Mouse (Mus musculus): ENCODE data around the gene Tnfrsf11a.

Tnfrsf11a gene

DNA sequence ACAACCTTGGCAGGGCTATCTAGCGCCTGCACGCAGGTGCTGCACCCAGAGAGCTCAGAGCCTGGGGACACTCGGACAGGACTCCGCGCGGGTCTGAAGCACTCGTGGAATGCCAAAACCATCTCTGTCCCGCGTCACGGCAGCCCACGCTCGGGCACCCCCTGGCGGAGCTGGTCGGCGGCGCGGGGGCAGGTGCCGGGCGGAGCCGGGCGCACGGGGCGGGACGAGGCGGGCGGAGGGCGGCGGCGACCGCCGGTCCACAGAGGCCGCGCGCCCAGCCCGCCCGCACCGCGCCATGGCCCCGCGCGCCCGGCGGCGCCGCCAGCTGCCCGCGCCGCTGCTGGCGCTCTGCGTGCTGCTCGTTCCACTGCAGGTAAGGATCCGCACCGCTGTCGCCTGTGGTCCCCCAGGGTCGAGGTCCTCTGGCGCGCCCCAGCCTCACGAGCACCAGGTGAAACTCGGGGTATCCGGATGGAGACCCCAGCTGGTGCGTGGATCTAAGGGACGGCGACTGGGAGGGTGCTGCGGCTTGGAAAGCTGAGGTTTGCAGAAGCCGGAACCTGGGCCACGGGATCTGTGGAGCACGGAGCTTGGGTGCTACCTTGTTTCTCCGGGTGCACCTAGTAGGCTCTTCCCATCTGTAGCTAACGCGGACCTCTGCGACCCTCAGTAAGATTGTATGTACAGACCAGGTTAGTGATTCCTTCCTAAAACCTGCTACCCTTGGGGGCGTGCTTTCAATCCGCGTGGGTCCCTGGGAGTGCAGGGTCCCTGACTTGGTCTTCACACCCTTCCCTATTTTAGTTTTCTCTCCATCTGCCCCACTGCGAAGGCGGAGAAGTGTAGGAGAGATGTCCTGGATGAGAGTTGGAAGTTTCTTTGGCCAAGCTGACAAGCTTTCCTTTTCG is at the start of gene Tnfrsf11a:
Gene Tnfrsf11a (plus strand): TSS at position 262 of the 908 bp plus-strand sequence.
- 2% methylated on average over 77 of the region's 77 CpGs for WGBS

DNA sequence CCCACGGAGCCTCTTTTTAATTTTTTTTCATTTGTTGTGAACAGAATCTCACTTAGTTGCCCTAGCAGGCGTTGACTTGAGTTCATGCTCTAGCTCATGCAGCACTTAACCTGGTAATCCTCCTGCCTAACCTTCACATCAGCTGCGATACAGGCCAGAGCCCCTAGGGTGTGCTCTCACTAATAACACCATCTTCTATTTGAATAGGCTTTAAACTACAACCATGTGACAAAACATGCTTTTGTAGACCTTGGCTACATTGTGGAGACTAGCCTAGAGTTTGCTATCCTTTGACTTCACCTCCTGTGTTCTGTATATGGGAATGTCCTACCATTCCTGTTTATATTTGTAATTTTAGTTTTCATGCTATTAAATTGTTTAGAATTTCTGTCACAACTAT is 45.2 kb upstream of the Tnfrsf11a start:
- WGBS = 79% methylated on average over 3 of the region's 3 CpGs

DNA sequence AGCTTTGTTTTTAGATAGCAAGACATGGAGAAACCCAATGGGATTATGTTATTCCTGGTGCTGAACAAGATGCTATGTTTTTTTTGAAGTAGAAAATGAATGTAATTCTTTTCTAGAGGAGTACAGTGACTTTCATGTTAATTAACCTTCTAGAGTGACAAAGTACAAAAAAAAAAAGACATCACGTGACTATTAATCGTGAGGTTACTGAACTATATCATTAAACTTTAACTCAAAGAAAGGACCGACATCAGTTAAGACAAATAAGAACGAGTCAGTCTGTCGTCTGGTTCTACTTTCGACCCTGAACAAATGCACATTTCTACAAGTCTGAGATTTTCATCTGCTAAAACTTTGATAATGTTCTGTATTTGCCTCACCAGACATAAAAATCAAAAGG is 42.2 kb upstream of the Tnfrsf11a start:
- WGBS = 90% methylated on average over 6 of the region's 6 CpGs

DNA sequence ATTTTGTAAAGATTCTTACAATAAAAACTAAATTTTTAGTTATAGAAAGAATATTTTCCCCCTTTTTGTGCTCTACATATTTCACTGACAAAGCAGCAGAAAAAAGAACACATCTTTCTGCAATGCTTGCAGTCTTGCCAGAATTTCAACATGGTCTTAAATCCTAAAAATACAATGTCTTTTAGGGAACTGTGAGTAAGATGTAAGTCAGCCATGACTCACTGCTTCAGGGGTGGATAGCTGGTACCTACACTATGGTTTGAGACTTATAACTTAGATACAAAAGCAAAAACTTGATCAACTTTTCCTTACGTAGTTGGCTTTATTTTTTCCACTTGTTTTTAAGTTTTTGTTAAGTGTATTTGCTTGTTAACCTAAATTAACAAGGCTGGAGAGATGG is 38.0 kb upstream of the Tnfrsf11a start:
- WGBS = 56% methylated on average over 1 of the region's 1 CpGs

DNA sequence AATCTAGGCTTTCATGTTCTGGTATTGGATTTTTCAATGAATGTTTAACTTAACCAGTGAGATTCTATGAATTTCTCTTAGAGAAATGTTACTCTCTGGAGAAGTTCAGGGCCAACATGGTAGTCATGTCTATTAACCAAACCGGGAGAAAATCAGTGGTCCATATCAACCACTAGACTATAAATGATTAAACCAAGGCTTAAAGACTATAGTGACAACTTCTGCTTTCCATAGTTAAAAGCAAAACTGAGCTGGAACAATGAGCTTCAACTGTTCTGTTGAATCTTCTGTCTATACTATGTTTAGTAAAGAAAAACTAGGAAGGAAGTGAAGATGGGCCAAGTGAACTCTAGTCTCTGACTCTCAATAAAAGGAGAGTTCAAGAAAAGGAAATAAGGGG is 34.1 kb upstream of the Tnfrsf11a start:
- WGBS = 92% methylated on average over 1 of the region's 1 CpGs

DNA sequence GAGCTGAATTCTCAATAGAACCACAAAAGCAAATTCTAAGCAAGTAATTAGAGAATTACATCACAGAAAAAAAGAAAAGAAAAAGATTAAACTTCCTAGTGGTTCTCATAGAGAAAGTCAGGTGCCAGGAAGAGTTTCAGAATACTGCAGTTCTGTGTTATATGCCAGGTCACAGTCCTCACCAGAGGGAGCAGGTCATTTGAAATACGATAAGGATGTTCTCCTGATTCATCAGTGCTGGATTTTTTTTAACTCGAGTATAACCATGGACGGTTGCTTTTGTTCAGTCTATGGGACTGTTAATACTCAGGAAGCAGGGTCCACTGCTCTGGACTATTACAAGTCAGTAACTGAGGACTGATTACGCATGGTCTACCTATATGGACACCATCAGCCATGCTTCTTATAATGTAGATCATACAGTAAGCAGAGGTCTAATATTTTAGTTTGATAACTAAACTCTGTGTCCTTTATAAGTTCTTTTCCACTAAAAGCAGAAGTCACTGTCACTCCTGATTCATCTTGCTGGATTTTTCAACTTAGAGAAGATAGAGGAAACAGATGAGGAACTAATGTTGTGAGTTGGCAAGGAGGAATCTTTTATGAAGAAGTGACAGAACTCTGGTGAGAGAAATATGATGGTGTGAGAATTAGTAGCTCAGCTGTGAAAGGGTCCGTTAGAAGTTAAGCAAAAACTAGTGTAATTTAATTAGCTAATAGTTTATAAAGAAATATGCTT is 33.5 kb upstream of the Tnfrsf11a start:
- 84% methylated on average over 5 of the region's 5 CpGs for WGBS

DNA sequence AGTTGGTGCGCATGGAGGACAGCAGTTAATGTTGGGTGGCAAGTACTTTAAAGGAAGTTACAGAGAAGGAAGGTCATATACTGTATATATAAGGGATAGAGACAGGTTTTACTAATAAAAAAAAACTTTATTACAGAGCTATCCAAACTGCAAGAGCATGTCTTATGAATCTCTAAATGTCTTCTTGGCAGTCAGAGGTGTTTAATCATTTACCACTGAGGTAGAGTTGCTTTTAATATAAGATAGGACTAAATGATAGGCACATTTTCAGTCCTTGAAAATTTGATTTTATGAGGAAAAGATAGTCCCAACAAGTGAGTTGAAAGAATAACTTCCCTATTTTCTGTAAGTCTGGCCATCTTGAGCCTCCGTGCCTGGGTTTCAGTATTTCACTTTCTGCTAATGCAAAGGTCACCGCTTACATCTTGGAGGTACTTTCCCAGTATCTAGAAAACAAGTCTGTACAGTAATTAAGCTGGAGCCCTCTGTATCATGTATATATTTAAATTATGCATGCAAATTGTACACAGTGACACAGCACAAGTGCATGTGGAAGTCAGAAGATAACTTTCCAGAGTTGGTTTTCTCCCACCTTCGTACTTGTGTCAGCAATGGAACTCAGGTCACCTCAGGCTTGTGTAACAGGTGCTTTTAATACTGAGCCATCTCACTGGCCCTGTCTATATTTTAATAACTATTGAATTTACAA is 32.3 kb upstream of the Tnfrsf11a start:
- WGBS = 94% methylated on average over 4 of the region's 4 CpGs

DNA sequence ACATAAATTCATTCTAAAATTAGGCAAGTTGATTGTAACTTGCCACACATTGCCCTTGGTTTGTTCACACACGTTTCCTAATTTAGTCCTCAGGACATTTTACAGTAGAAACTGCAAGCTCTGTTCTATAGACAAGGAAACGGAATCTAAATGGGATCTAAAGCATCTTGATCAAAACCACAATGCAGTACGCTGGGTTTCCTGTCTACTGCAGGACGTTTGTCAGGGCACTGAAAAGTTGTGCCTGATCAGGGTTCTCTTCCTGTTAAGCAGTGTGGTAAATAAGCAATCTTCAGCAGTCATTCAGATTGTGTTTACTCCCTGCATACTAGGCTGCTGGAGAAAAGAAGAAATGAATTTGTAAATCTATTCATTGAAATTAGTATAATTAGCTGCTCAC is 28.3 kb upstream of the Tnfrsf11a start:
- 67% methylated on average over 4 of the region's 4 CpGs for WGBS

DNA sequence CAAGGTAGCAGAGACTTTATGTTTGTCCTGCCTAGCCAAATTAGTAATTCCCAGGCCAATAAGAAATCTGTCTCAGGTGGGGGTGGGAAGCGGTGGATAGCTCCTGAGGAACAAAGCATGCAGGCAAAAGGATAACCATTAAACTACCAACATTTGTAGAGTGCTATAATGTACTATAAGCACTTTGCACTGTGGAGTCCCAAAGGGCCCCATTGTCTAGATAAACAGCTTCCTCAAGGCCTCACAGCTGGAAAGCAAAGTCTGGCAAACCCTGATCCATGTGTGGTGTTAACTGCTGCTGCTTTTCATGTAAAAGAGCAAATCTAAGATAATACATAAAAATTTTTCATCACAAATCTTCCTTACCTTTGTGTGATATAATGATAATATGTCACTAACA is 27.6 kb upstream of the Tnfrsf11a start:
- WGBS = 100% methylated on average over 1 of the region's 1 CpGs

DNA sequence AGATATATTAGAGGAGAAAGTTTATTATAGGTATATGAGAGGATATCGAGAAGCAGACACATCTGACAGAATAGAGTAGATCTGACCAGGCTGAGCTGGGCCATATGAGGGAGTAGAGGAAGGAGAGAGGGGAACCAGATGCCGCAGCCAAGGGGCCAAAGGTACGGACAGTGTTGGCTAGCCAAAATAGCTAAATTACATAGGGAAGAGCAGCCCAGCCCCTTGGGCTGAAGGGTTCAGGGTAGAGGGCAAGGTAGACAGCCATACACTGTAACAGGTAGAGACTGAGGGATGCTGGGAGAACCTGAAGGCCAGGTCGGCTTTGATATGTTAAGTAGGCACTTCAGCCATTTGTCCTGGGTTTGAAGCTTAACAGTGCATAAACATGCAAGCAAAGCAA is 21.7 kb upstream of the Tnfrsf11a start:
- 92% methylated on average over 4 of the region's 4 CpGs for WGBS

DNA sequence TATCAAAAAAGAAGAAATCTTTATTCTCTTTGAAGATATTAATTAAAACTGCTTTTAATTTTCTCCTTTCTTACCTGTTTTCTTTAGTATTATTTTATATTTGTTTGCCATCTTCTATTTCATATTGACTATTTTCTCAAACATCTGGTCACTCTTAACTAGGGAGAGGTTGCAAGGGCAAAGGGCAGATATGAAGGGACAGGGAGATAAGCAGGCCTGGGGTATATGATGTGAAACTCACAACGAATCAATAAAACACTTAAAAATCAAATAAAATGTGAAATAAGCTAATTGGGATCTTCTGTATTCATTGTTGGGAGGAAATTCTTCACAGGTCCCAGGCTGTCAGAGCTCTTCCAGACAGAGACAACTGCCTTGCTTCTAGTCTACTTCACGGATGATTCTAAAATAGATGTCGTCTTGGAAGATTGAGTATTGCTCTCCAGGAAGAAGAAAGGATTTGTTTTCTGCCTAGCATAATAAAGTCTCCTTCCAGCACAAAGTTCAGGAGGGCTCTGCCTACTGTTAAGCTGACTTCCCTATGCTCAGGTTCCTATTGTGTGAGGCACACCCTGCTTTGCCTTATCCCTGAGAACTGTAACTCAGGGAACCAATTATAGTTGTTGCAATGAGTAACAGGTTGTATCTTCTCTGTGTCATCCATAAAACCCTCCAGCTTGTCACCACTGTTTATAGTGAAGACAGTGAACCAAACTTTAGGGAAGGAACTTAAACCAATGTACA is 20.9 kb upstream of the Tnfrsf11a start:
- WGBS = 66% methylated on average over 3 of the region's 3 CpGs

DNA sequence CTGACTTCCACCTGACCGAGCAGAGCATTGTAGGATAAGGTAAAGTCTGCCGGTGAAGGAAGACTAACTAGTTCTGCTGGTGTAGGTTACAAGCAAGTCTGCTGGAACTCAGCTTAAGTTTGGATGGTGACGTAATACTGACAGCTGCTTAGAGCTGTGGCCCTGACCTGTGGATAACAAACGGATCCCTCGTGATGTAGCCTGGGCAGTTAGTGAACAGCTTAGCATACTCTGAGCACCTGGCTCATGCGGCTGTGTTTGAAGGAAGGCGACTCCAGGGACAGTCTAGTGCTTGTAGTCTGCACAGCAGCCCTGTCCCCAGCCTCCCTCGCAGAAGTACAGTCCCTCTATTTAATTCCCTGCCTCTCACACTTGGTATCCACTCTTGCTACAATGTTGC is 14.9 kb upstream of the Tnfrsf11a start:
- 72% methylated on average over 8 of the region's 8 CpGs for WGBS

DNA sequence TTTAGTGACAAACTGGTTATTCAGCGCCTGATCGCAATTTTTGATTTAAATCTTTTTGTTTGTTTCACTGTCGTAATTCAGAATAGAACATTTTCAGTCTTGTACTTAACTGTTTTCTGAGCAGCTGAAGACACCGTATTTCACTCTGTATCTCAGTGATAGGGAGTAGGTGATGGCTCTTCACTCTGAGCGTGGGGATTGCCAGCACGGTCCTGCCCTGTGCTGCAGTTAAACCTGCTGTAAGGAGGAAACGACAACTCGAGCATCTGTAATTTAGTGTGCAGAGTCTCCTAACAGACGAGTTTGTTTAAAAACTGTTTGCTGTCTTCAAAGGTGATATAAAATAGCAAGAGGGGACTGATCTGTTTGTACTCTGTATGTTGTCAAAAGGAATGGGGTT is 14.4 kb upstream of the Tnfrsf11a start:
- WGBS = 88% methylated on average over 9 of the region's 9 CpGs

DNA sequence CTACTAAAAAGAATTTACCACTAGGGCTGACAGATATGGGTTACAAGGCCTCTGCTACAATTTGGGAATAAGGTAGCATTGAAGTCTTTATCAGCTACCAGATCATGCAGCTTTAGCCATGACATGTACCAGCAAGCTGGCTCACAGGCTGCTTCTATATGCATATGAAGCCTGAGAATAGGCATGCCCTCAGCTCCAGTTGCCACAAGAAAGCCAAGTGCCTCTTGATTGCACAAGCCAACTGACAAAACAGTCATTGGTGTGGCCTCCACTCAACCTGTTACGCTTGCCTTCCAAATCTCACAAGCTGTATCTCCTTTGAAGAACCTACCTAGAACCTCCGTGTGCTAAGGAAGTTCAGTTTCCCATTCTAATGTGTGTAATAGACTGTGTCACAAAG is 12.1 kb upstream of the Tnfrsf11a start:
- 96% methylated on average over 2 of the region's 2 CpGs for WGBS

DNA sequence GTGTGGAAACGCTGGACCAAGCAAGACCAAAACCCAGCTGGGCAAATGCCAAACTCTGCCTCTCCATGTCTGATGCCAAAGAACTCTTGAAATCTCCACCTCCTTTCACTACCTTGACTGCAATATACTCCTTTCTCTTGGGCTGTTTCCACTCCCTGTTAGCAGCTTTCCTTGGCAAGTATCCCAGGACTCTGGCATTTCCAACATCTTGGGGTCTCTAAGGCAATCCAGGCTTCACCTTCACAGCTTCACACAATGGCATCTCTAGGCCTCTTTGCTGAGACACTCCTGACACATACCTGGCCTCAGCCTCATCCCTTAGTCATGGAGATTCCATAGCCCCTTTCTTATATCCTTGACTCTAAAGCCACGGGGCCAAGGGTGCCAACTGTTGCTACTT is 9.8 kb upstream of the Tnfrsf11a start:
- 66% methylated on average over 2 of the region's 2 CpGs for WGBS

DNA sequence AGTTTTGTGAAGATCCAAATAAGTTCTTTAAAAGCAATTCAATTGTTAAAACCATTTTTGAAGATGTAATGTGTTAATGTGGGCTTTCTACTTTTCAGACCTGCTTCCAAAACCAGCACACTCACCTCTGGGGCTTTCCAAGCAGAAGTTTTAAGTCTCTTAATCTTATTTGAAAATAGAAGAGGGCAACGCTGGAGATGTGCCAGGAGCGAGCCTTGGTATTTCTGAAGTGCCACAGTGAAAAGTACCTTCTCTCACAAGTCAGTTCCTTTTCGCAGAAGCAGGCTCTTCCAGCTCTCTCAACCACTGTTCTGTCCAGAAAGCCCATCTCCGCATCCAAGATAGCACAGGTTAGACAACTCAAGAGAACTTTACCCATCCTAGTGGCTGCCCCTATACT is 4.1 kb upstream of the Tnfrsf11a start:
- 82% methylated on average over 4 of the region's 4 CpGs for WGBS

DNA sequence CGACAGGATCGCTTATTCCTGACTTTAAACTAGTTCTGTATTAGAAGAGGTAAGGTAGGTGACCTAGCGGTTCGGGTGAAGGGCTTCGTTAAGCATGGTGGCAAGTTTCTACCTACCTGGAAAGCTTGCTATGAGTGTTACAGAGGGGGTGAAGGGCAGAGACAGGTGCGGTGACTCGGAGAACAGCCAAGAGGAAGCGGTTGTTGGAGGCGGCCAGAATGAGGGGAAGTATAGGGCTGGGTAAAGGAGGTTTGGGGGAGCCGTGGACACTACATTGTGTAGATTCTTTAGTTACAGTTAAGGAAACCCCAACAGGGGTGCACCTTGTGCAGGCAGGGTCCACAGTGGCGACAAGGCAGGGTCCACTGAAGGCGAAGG is 450 bp upstream of the Tnfrsf11a start:
- WGBS = 39% methylated on average over 12 of the region's 12 CpGs

DNA sequence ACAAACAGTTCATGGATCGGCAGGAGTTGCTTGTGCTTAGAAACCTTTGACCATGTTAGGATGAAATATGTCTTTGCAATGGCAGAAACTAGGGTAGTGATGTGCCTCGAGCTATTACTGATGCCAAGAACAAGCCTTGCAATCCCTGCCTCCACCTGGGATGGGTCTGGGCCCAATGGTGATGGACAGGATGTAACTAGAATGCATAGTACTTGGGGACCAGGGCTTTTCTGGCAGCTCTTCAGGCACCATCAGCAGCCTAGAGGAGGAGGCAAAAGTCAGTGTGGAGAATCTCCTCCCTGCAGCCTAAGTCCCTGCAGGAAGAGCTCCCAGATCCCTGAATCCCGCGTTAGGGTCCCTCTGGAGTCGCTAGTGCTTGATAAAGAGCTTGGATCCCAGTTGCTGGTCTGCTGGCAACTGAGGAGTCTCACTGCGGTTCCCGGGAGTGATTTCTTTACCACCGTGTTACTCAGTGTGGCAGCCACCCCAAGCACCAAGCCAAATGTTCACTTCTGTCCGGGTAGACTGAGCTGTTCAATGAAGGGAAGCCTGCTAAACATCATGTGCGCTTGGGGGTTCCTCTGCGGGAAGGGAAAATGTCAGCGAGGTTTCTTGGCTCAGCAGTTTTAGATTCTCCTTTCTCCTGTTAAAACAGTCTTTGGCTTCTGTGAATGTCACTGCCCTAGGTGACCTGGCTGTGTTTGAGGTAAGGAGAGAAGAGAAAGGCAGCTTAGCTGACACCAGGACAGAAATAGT is 1.1 kb downstream of the Tnfrsf11a start:
- WGBS = 35% methylated on average over 12 of the region's 12 CpGs

DNA sequence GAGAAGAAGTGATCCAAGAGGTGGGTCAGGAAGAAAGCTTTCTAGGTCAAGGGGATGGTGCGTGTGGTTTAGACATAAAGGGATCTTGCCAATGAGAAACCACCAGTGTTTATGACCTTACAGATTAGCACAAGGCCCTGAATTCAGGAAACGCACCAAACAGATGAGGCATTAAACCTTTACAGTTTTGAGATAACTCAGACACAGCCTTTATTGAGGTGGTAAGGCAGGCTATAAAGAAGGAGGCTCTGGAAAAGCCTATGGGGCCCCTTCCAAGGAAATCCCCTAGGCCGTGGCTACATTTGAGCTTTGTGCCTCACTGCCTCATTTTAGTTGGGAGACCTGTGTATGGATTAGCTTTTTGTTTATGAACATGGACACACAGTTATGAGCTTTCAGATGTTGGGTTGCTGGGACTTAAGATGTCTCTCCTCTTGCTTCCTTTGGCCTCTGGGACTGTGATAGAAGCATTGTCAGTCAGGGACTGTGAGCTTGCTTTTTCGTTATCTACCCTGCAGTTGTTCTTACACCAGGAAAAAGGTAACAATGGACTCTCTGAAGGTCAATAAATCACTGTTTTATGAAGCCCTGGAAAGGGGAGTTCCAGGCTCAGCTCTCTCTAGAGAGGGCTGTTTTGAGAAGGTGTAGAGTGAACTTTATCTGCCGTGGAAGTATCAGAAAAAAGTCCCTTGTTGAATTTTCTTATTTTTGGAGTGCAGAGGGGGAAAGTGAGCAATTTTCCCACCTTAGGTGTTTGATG is 3.9 kb downstream of the Tnfrsf11a start:
- WGBS = 84% methylated on average over 5 of the region's 5 CpGs

DNA sequence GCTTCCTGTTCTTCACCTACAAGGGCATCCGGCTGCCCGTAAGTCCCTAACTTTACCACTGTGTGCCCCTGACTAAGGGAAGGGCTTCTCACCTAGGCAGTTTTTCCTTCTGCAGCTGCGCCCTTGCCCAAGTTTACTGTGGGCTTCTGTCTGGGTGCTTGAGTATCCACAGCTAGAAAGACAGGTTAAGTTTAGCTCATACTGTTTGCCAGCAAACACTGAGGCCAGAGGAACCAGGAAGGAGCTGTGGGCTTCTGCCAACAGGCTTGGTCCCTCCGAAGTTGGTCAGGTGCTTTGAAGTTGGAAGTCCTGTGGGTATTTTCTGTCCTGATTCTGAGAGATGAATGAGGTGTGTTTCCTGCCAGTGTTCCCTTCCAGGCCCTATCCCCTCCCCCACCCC is 4.6 kb downstream of the Tnfrsf11a start:
- WGBS = 81% methylated on average over 4 of the region's 4 CpGs

Measured in cerebral cortex, adult 2 months (tissue).